Mouse (Mus musculus) frontal cortex, adult 2 months (tissue): ENCODE data around the gene Gmcl1. TPM values are rescaled to one million over a fixed set of nuclear protein-coding genes. Genes with fewer than 3 reads are reported as not detected.

Experiments used
- DNase-seq, 2 experiments: peaks; one replicate each; pipeline ENCODE4 v3.0.0; 2022; ENCODE audit warnings: low spot score in 1 of 2; ENCODE audit errors: extremely low spot score in 1 of 2
- polyA plus RNA-seq: library from polyadenylated mRNA; depleted of rRNA; stranded (reverse); fragments of >200 nt; gene quantifications from 2 replicates; pipeline ENCODE4 v1.2.3, GENCODE M21; 2012

Gene Gmcl1
- polyA plus RNA-seq, 1 experiment, result 28.7 TPM

- DNase-seq, result no peak
Measured at GRCm38 (mm10) chr6:86740652-86741051, 7.5 kb upstream of the Gmcl1 start.

- DNase-seq, result no peak
Measured at GRCm38 (mm10) chr6:86736830-86737229, 3.6 kb upstream of the Gmcl1 start.

- no peak for DNase-seq
Measured at GRCm38 (mm10) chr6:86736313-86736712, 3.1 kb upstream of the Gmcl1 start.

GRCm38 (mm10) chr6:86732276-86733173 lies 658 bp downstream of the Gmcl1 start:
- peak in 1 of 2 experiments; percentile 50 for DNase-seq

- no peak for DNase-seq
Measured at GRCm38 (mm10) chr6:86728711-86729110, 4.5 kb downstream of the Gmcl1 start.

GRCm38 (mm10) chr6:86721977-86722376 lies 11.2 kb downstream of the Gmcl1 start:
- peak in 1 of 2 experiments; percentile 23 for DNase-seq

GRCm38 (mm10) chr6:86708072-86708774 lies 25.0 kb downstream of the Gmcl1 start:
- no peak for DNase-seq

- DNase-seq, result no peak
Measured at GRCm38 (mm10) chr6:86702577-86702976, 30.6 kb downstream of the Gmcl1 start.

- DNase-seq, result no peak
Measured at GRCm38 (mm10) chr6:86697903-86698302, 35.3 kb downstream of the Gmcl1 start.

GRCm38 (mm10) chr6:86696213-86696612 lies 37.0 kb downstream of the Gmcl1 start:
- DNase-seq, result no peak

- peak in 1 of 2 experiments; percentile 77 for DNase-seq
Measured at GRCm38 (mm10) chr6:86694465-86694864, 38.7 kb downstream of the Gmcl1 start.

GRCm38 (mm10) chr6:86689671-86690070 lies 43.5 kb downstream of the Gmcl1 start:
- no peak for DNase-seq

GRCm38 (mm10) chr6:86686971-86687370 lies 46.2 kb downstream of the Gmcl1 start:
- no peak for DNase-seq

- no peak for DNase-seq
Measured at GRCm38 (mm10) chr6:86684655-86685011, 48.5 kb downstream of the Gmcl1 start.

- peak; percentile 70 to 91 for DNase-seq
Measured at GRCm38 (mm10) chr6:86683872-86684654, 49.1 kb downstream of the Gmcl1 start, which contains the start of gene Snrnp27. Snrnp27 (minus strand) TSS chr6:86684522.

- no peak for DNase-seq
Measured at GRCm38 (mm10) chr6:86681289-86681688, 51.9 kb downstream of the Gmcl1 start.

- DNase-seq, result no peak
Measured at GRCm38 (mm10) chr6:86678341-86678740, 54.8 kb downstream of the Gmcl1 start.

- peak; percentile 51 to 88 for DNase-seq
Measured at GRCm38 (mm10) chr6:86670873-86671272, 62.3 kb downstream of the Gmcl1 start.

GRCm38 (mm10) chr6:86669240-86669727 lies 63.9 kb downstream of the Gmcl1 start:
- peak; percentile 100 for DNase-seq

- no peak for DNase-seq
Measured at GRCm38 (mm10) chr6:86668580-86669239, 64.5 kb downstream of the Gmcl1 start, which contains the start of gene Mxd1. Mxd1 (minus strand) TSS chr6:86669161.
